Mouse (Mus musculus): ENCODE measurements around the gene Rabl6.

GRCm38 (mm10) chr2:25627811-25628210 lies 19.5 kb upstream of the Rabl6 start, which contains the start of gene Fcna:
- no peak for TF ChIP-seq CTCF (IDR thresholded peaks at IDR 0.05; ENCODE audit: extremely low read depth, insufficient read depth, insufficient read length, insufficient replicate concordance)
- no peak for TF ChIP-seq POLR2A (IDR thresholded peaks at IDR 0.05; ENCODE audit: low read depth, low read length)

Data from spleen, adult 2 months (tissue).